Mouse (Mus musculus): ENCODE results near the gene Clcn6.

Clcn6 gene

DNA sequence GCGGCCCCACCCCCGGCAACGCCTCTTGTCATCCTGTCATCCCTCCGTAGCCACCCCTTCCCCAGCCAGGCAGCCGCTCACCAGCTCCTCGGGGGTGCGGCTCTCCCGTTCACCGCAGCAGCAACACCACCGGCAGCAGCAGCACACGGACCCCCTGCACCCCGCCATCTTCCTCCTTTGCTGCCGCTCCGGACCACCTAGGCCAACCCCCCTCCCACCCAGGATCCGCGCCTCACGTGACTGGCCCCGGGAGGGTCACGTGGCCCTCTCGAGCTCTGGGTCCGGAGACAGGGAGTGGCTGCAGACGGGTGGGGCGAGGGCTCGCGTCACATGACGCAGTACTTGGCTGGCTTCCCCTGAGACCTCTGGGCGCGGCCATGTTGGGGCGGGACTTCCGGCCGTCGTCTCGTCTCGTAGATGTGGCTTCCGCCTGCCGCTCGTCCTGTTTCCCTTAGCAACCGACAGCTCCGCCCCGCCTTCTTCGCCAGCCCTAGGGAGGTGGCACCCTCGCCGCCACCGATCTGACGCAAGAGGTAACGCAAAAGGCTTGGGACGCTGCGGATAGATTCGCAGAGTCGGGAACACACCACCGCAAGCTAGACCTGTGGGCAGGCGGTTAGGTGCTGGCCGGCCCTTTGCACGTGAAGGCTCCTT is at the start of gene Clcn6, which contains the start of gene Mthfr:
Gene Clcn6, minus strand, starts transcription at position 222 of the 654 bp plus-strand sequence.
Gene Mthfr, plus strand, starts transcription at position 478 of the 654 bp plus-strand sequence.
- peak; percentile 100 for DNase-seq (ENCODE audit: low spot score)

DNA sequence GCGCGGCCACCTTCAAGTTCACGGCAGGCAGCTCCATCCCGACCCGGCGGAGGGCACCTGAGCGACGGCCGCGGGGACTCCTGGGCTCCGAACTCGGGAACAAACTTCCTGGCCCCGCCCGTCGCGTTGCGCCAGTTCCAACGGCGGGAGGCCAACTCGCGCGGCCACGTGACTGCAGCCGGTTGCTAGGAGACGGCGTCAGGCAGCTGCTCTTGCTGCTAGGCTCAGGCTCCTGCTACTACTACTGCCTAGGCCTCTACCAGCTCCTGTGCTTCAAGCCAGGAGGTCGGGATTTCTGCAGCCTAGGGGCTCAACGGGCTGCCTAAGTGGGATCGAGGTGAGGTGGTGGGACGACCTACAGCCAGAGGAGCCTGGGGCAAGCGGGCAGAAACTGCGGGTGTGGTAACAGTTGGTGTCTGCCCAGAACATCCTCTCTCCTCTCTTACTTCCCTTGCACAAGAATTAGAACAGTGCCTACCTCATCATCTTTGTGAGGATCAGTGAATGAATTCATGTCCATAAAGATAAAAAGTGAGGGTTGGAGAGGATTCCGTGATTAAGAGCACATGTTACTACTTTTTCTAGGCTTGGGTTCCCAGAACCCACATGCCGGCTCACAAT is 49.4 kb upstream of the Clcn6 start, which contains the start of gene Agtrap:
Gene Agtrap, minus strand, starts transcription at position 125 of the 621 bp plus-strand sequence.
- DNase-seq (ENCODE audit: low spot score), result peak; percentile 94

GRCm38 (mm10) chr4:148087091-148087906 is 48.7 kb upstream of the Clcn6 start:
- no peak for DNase-seq (ENCODE audit: low spot score)

DNA sequence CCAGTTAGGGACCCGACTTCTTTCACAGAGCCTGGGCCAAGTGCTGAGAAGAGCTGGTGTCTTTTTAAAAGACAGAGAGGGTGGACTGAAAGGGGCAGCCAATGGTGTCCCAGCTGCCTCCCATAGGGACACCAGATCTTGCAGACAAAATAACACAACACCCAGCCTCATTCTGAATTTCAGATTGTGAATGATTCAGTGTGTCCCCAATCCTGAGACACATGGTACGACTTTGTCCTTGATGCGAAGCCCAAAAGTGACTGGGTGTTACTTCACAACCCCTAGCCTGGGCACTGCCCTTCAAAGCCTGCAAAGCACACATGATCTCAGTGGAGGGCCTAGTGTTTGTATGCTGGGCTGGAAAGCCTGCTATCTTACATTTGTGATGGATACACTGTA is 47.3 kb upstream of the Clcn6 start:
- no peak for DNase-seq (ENCODE audit: low spot score)

DNA sequence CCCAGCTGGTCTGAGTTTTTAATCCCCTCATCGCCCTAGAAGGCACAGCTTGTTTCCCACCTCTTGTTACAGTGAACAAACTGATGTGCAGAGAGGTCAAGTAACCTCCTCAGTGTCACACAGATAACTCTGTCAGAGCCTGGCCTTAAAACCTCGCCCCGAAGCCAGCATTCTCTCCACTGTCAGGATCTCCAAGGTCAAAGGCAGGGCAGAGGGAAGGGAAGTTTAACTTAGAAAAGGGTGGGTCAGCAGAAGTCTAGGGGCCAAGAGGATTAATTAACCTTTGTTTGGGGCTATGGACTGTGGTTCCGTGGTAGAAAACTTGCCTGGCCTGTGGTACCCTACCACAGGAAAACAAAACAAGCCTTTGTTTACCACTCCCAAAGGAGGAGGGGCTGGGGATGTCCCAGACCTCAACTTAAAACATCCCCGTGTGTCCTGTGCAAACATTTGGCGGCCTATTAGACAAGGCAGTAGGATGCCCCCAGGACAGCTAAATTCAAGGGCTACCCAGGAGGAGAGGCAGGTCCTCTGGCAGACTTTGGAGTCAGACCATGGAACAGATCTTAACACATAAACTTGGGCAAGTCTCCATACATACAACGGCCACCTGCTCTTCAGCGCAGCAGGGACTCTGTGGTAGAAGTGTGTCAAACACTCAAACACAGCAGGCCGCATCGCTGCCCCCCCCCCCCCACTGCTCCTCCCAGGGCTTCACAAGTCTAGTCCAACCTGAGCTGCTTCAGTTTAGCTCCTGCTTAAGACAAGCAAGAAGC is 46.7 kb upstream of the Clcn6 start:
- no peak for DNase-seq (ENCODE audit: low spot score)

DNA sequence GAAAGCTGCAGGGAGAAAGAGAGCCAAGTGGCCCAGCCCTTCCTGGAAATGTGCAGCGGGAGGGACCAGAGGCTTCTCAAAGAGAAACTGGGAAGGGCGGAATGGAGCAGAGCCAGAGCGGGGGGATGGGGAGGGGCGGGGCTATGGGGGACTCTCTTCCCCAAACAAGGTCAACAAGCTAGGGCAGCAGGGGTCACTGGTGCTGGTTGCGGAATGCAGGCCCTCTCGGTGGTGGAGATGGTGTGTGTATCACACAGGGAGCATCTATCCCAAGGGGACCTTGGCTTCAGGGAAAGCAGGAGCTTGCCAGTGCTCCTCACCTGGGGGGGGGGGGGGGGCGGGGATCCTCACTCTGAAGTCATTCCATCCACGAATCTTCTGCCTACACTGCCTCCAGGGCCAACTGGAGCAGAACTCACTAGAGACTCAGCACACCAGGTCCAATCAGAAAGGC is 45.7 kb upstream of the Clcn6 start:
- no peak for DNase-seq (ENCODE audit: low spot score)

GRCm38 (mm10) chr4:148083176-148083899 is 44.7 kb upstream of the Clcn6 start:
- no peak for DNase-seq (ENCODE audit: low spot score)

DNA sequence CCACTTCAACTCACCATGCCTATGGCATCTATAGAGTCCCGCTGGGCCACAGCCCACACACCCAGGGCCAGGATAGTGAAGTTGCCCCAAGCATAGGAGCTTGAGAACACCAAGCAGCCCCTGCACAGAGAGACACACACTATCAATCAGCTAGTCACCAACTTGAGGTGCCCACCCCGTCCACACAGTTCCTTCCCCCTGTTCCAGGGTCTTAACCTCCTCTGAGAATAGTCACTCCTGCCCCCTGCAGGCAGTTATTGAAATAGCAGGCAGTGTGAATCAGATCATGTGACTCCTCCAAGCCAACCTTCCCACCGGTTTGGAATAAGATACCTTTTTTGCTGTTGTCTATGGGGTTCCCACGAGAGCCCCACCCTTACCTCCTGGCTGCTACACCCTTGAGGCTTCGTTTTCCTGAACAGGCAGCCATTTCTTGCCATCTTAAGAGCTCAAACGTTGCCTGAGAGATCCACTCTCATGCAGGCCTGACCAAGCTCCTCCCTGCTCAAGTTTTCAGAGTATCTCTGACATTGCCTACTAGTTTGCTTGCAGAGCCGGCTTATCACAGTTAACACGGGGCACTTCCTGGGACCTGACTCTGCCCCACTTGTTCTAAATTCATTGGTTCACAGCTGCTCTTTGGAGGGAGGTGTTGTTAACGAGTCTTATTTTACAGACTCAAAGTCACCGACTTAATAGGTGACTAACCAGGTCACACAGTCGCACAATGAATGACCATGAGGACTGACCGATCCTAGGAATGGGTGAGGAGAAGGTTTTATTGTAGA is 43.8 kb upstream of the Clcn6 start:
- peak; percentile 42 for DNase-seq (ENCODE audit: low spot score)

DNA sequence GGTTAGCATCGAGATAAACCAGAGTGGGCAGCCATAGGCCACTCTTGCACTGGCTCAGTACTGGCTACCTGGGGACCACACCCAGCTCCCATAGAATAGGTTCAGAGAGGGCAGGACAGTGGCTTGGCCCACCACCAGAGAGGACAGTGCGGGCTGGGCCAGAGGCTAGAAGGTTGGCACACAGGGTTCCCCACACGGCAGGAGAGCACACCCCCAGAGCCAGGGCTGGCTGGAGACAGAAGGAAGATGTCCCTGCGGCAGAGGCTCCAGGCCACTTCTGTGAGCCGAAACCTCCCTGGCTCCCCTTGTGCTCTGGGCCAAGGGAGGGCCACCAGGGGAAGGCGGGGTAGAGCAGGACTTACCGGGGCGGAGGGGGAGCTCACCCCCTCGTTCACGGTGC is 42.6 kb upstream of the Clcn6 start:
- DNase-seq (ENCODE audit: low spot score), result no peak

- no peak for DNase-seq (ENCODE audit: low spot score)
Observed at GRCm38 (mm10) chr4:148080597-148080973, 42.0 kb upstream of the Clcn6 start.

- DNase-seq (ENCODE audit: low spot score), result no peak
Observed at GRCm38 (mm10) chr4:148079944-148080596, 41.4 kb upstream of the Clcn6 start.

DNA sequence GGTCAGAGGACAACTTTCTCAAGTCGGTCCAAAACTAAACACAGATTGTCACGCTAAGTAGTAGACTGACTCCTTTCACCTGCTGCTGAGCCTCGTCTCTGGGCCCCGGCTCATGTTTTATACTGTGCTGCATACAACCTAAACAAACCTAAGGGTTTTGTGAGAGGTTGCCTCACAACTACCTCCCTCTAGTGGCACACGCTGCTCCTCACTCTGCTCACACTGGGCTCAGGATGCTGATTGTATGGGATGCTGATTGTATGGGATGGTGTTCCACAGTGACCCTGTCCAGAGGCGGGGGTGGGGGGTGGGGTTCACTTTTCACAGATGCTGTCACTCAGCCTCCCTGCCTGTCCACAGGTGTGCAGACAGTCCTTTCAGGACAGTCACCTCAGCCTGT is 40.6 kb upstream of the Clcn6 start:
- DNase-seq (ENCODE audit: low spot score), result no peak

DNA sequence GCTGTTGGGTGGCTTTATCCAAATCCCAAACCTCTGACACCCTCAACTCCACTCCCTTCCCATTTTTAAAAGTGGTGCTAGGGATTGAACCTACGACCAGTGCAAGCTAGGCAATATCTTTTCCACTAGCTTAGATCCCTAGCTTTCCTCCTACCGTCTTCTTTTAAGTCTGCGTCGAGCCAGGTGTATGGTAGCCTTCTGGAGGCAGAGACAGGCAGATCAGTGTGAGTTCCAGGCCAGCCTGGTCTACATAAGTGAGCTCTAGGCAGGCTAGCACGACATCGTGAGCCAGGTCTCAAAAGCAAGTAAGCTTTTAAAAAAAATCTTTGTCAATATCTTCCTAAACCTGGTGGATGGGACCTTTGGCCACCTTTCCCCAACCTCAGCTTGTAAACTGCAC is 37.3 kb upstream of the Clcn6 start:
- DNase-seq (ENCODE audit: low spot score), result no peak

GRCm38 (mm10) chr4:148075259-148075658 is 36.6 kb upstream of the Clcn6 start:
- peak; percentile 64 for DNase-seq (ENCODE audit: low spot score)

- no peak for DNase-seq (ENCODE audit: low spot score)
Observed at GRCm38 (mm10) chr4:148074521-148075189, 36.0 kb upstream of the Clcn6 start.

DNA sequence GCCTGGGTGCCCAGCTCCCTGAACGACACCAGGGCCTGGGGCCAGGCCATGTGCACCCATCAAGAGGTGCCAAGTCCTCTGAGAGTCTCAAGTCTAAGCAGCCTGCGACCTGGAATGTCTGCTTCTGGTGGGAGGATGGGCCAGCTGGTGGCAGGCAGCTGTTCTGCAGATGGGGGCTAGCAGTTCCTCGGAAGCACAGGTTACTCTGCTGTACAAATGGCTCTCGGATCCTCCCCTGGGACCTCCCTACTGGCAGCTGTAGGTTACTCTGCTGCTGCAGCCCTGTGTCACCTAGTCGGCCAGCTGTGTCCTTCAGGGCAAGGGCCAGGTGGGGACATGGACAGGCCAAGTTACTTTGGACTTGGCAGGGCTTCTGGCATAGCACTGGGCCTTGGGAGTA is 32.9 kb upstream of the Clcn6 start:
- DNase-seq (ENCODE audit: low spot score), result no peak

DNA sequence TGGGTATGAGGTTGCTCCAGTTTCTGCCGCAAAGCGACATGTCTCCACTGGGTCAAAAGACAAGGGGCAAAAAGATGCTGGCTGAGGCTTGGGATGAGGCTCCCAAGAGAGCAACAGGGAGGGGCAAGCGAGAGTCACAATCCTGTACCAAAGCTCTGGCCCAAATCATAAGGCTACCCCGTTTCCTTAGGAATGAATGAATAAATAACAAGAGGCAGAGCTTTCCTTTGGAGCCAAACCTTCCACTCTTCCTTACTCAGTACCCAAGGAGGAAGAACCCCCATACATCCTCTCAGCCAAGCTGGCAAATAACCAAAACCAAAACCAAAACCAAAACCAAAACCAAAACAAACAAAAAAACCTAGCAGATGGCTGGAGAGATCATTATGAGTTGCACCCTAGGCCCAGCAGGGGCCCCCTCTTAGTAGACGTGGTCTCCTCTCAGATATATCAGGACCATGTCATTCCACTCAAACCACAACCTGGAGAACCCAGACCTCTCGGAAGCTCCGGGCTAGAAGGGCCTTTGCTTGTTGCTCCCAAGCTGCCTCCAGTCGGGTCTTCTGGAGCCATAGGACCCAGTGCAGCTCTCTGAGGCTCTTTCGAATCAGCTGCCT is 31.1 kb upstream of the Clcn6 start:
- no peak for DNase-seq (ENCODE audit: low spot score)

- no peak for DNase-seq (ENCODE audit: low spot score)
Observed at GRCm38 (mm10) chr4:148067346-148067745, 28.7 kb upstream of the Clcn6 start.

DNA sequence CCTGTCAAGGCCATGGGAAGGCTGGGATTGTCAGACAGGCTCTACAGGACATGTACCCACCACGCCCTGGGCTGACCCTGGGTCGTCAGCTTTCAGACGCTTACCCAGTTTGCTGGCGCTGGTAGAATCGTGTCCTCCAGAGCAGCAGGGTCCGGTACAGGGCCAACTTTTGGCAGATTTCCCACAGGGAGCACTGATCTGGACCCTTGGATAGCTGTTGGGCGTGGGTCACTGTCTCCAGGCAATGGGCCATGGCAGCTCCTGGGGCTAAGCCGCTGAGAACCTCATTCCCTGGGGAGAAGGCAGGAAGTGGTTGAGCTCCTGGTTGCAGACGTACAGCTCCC is 27.8 kb upstream of the Clcn6 start:
- DNase-seq (ENCODE audit: low spot score), result peak; percentile 52
